Mouse (Mus musculus) stomach, postnatal 0 days (tissue): ENCODE measurements around the gene Hnrnpl. TPM values are rescaled to one million over a fixed set of nuclear protein-coding genes. Genes with fewer than 3 reads are reported as not detected.
A peak's percentile ranks its signal among the peaks of the same experiment; 100 is the strongest.

Experiments
- ATAC-seq: fragments of 200-750 bp; cut with Nextera tagmentation; 2 replicates; pipeline ENCODE4 v1.8.0; 2017; ENCODE audit not compliant: low FRiP score, low TSS enrichment
- DNase-seq: peaks from one replicate; pipeline ENCODE4 v3.0.0-alpha.2; 2016; ENCODE audit warnings: low spot score
- H3K27ac ChIP-seq: fragments of 300-500 bp; sonication (generic); replicated peaks from 2 replicates; pipeline ENCODE4 v1.5.1; 2014; ENCODE audit warnings: mild to moderate bottlenecking, control low read depth
- H3K27me3 ChIP-seq: fragments of 300-500 bp; sonication (generic); 2 replicates; pipeline ENCODE4 v1.6.1; 2014; ENCODE audit warnings: low read length; ENCODE audit not compliant: control insufficient read depth, insufficient read depth
- H3K36me3 ChIP-seq: fragments of 300-500 bp; sonication (generic); 2 replicates; pipeline ENCODE4 v1.6.1; 2014; ENCODE audit warnings: low read length, mixed read lengths; ENCODE audit not compliant: control insufficient read depth, insufficient read depth
- H3K4me1 ChIP-seq: fragments of 300-500 bp; sonication (generic); replicated peaks from 2 replicates; pipeline ENCODE4 v1.6.1; 2014; ENCODE audit warnings: antibody characterized with exemption; ENCODE audit not compliant: control insufficient read depth, insufficient read depth
- H3K4me2 ChIP-seq: fragments of 300-500 bp; sonication (generic); replicated peaks from 2 replicates; pipeline ENCODE4 v1.6.1; 2014; ENCODE audit warnings: low read depth, mild to moderate bottlenecking, control low read depth, moderate library complexity
- H3K4me3 ChIP-seq: fragments of 300-500 bp; sonication (generic); 2 replicates; pipeline ENCODE4 v1.5.1; 2014; ENCODE audit warnings: low read depth, low read length, control low read depth
- H3K9ac ChIP-seq: fragments of 300-500 bp; sonication (generic); 2 replicates; pipeline ENCODE4 v1.6.1; 2014; ENCODE audit warnings: mild to moderate bottlenecking, low read length, control low read depth, mixed read lengths
- H3K9me3 ChIP-seq: fragments of 300-500 bp; sonication (generic); 2 replicates; pipeline ENCODE4 v1.6.1; 2016; ENCODE audit warnings: low read length; ENCODE audit not compliant: control insufficient read depth
- CTCF ChIP-seq: IDR thresholded peaks from 2 replicates; pipeline ENCODE4 v1.5.1; 2016; ENCODE audit warnings: antibody characterized with exemption, low read depth, mild to moderate bottlenecking, moderate library complexity
- EP300 ChIP-seq: optimal IDR thresholded peaks from 2 replicates; pipeline ENCODE3; 2016; ENCODE audit warnings: antibody characterized with exemption
- WGBS: fragments of 180-500 bp; shearing (Covaris S2); extraction: QIAGEN DNeasy Blood & Tissue Kit; methylation state at CpG from one replicate; pipeline ENCODE4 v1.1.7; 2014; 5-methylcytosine and 5-hydroxymethylcytosine counted together
- polyA plus RNA-seq: library from polyadenylated mRNA; unstranded; fragments of >200 nt; fragmentation: Nextera tagmentation; extraction: Ambion mirVana; gene quantifications from 2 replicates; pipeline ENCODE4 v1.2.1, GENCODE M21; 2015

Hnrnpl gene
- polyA plus RNA-seq, 1 experiment from 2014 or later = 156 TPM

- no peaks in the 10 kb centered on the region; the same call in 1 of the 2 replicates for H3K4me1 ChIP-seq
- no peak overlapping the region for H3K9ac ChIP-seq
- no peak overlapping the region for H3K4me2 ChIP-seq
- DNase-seq (no peak), ATAC-seq (no peak)
- no peak overlapping the region for H3K4me3 ChIP-seq
- H3K27ac ChIP-seq = no peak overlapping the region
- no peak for TF ChIP-seq EP300
- no peak for TF ChIP-seq CTCF
- no peaks in the 10 kb centered on the region for H3K9me3 ChIP-seq
- no peaks in the 10 kb centered on the region for H3K27me3 ChIP-seq
- no peaks in the 10 kb centered on the region; the same call in 1 of the 2 replicates for H3K36me3 ChIP-seq
Measured at GRCm38 (mm10) chr7:28791706-28792105, 16.6 kb upstream of the Hnrnpl start.

- DNase-seq = no peak
- no peak for ATAC-seq
- H3K36me3 ChIP-seq = no peaks in the 10 kb centered on the region; the same call in 1 of the 2 replicates
- no peaks in the 10 kb centered on the region for H3K9me3 ChIP-seq
- no peaks in the 10 kb centered on the region; the same call in 1 of the 2 replicates for H3K4me1 ChIP-seq
- TF ChIP-seq EP300 (no peak), CTCF (no peak)
- H3K9ac ChIP-seq = no peak overlapping the region
- 65% methylated on average over 13 of the region's 14 CpGs for WGBS
- H3K4me2 ChIP-seq = no peak overlapping the region
- H3K27me3 ChIP-seq = no peaks in the 10 kb centered on the region
- H3K4me3 ChIP-seq = no peak overlapping the region
- H3K27ac ChIP-seq = no peak overlapping the region
Measured at GRCm38 (mm10) chr7:28792391-28793185, 15.8 kb upstream of the Hnrnpl start.

GRCm38 (mm10) chr7:28793834-28794233 lies 14.5 kb upstream of the Hnrnpl start:
- ATAC-seq = no peak
- no peak for DNase-seq

GRCm38 (mm10) chr7:28794496-28794895 lies 13.8 kb upstream of the Hnrnpl start:
- H3K9ac ChIP-seq = no peak overlapping the region
- no peaks in the 10 kb centered on the region for H3K4me1 ChIP-seq
- ATAC-seq = no peak
- TF ChIP-seq CTCF (no peak), EP300 (no peak)
- WGBS = 69% methylated on average over 3 of the region's 3 CpGs
- no peaks in the 10 kb centered on the region for H3K27me3 ChIP-seq
- no peaks in the 10 kb centered on the region for H3K9me3 ChIP-seq
- H3K4me3 ChIP-seq = no peak overlapping the region
- H3K27ac ChIP-seq = no peak overlapping the region
- no peak overlapping the region for H3K4me2 ChIP-seq
- no peaks in the 10 kb centered on the region for H3K36me3 ChIP-seq
- DNase-seq = no peak

More at GRCm38 (mm10) chr7:28793834-28794233, 14.5 kb upstream of the Hnrnpl start:
- Histone ChIP-seq H3K9ac (no peak overlapping the region), H3K4me2 (no peak overlapping the region), H3K36me3 (no peaks in the 10 kb centered on the region), H3K27ac (no peak overlapping the region), H3K27me3 (no peaks in the 10 kb centered on the region), H3K9me3 (no peaks in the 10 kb centered on the region), H3K4me3 (no peak overlapping the region), H3K4me1 (no peaks in the 10 kb centered on the region; the same call in 1 of the 2 replicates)
- TF ChIP-seq EP300 = no peak
- peak; percentile 64 for TF ChIP-seq CTCF
- WGBS = 45% methylated on average over 2 of the region's 2 CpGs

- Histone ChIP-seq H3K4me2 (no peak overlapping the region), H3K9me3 (no peaks in the 10 kb centered on the region), H3K4me3 (no peak overlapping the region), H3K27me3 (no peaks in the 10 kb centered on the region), H3K36me3 (no peaks in the 10 kb centered on the region), H3K4me1 (no peaks in the 10 kb centered on the region), H3K27ac (peak overlapping the region; percentile 69; the same call in 1 of the 2 replicates), H3K9ac (peak overlapping the region; percentile 18; the same call in 1 of the 2 replicates)
- WGBS = 74% methylated on average over 15 of the region's 15 CpGs
- TF ChIP-seq CTCF (no peak), EP300 (no peak)
- no peak for DNase-seq
- ATAC-seq = no peak
Measured at GRCm38 (mm10) chr7:28795832-28796231, 12.5 kb upstream of the Hnrnpl start.

- Histone ChIP-seq H3K4me2 (peak overlapping the region; percentile 45), H3K9me3 (no peaks in the 10 kb centered on the region), H3K4me1 (no peaks in the 10 kb centered on the region), H3K36me3 (no peaks in the 10 kb centered on the region), H3K27ac (peak overlapping the region; percentile 69), H3K27me3 (no peaks in the 10 kb centered on the region), H3K4me3 (peak overlapping the region; percentile 6; the same call in 1 of the 2 replicates), H3K9ac (peak overlapping the region; percentile 59)
- DNase-seq = peak; percentile 89
- no peak for TF ChIP-seq EP300
- peak; percentile 99 for TF ChIP-seq CTCF
- peak; percentile 83 for ATAC-seq
- 16% methylated on average over 32 of the region's 32 CpGs for WGBS
Measured at GRCm38 (mm10) chr7:28796562-28796975, 11.8 kb upstream of the Hnrnpl start.
